Mouse (Mus musculus): ENCODE results near the gene Nos2.
A peak's percentile ranks its signal among the peaks of the same experiment; 100 is the strongest.

Nos2 gene

GRCm38 (mm10) chr11:78920411-78920939 lies at the start of gene Nos2:
Nos2 (plus strand) TSS chr11:78920787.
- DNase-seq (ENCODE audit: low read depth, low spot score), result no peak

- DNase-seq (ENCODE audit: low read depth, low spot score), result no peak
These were observed 49.7 kb upstream of the Nos2 start for GRCm38 (mm10) chr11:78870891-78871290.

GRCm38 (mm10) chr11:78872782-78873181 lies 47.8 kb upstream of the Nos2 start:
- no peak for DNase-seq (ENCODE audit: low read depth, low spot score)

GRCm38 (mm10) chr11:78879727-78880126 lies 40.9 kb upstream of the Nos2 start:
- DNase-seq (ENCODE audit: low read depth, low spot score), result no peak

- DNase-seq (ENCODE audit: low read depth, low spot score), result no peak
These were observed 33.9 kb upstream of the Nos2 start for GRCm38 (mm10) chr11:78886693-78887092.

- no peak for DNase-seq (ENCODE audit: low read depth, low spot score)
These were observed 33.2 kb upstream of the Nos2 start for GRCm38 (mm10) chr11:78887102-78887971.

GRCm38 (mm10) chr11:78889156-78889555 lies 31.4 kb upstream of the Nos2 start:
- DNase-seq (ENCODE audit: low read depth, low spot score), result no peak

- DNase-seq (ENCODE audit: low read depth, low spot score), result peak; percentile 11
These were observed 24.0 kb upstream of the Nos2 start for GRCm38 (mm10) chr11:78896357-78897123.

- no peak for DNase-seq (ENCODE audit: low read depth, low spot score)
These were observed 5.1 kb upstream of the Nos2 start for GRCm38 (mm10) chr11:78915473-78915872.

- DNase-seq (ENCODE audit: low read depth, low spot score), result no peak
These were observed 4.2 kb upstream of the Nos2 start for GRCm38 (mm10) chr11:78916410-78916809.

GRCm38 (mm10) chr11:78919745-78920144 lies 842 bp upstream of the Nos2 start:
- DNase-seq (ENCODE audit: low read depth, low spot score), result no peak

GRCm38 (mm10) chr11:78922678-78923407 lies 2.3 kb downstream of the Nos2 start:
- DNase-seq (ENCODE audit: low read depth, low spot score), result peak; percentile 17

GRCm38 (mm10) chr11:78924111-78924510 lies 3.5 kb downstream of the Nos2 start:
- DNase-seq (ENCODE audit: low read depth, low spot score), result no peak

GRCm38 (mm10) chr11:78924916-78925315 lies 4.3 kb downstream of the Nos2 start:
- no peak for DNase-seq (ENCODE audit: low read depth, low spot score)

- no peak for DNase-seq (ENCODE audit: low read depth, low spot score)
These were observed 8.8 kb downstream of the Nos2 start for GRCm38 (mm10) chr11:78929345-78929744.

- DNase-seq (ENCODE audit: low read depth, low spot score), result no peak
These were observed 13.7 kb downstream of the Nos2 start for GRCm38 (mm10) chr11:78934307-78934706.

- no peak for DNase-seq (ENCODE audit: low read depth, low spot score)
These were observed 14.1 kb downstream of the Nos2 start for GRCm38 (mm10) chr11:78934727-78935126.

- DNase-seq (ENCODE audit: low read depth, low spot score), result no peak
These were observed 14.6 kb downstream of the Nos2 start for GRCm38 (mm10) chr11:78935178-78935577.

- DNase-seq (ENCODE audit: low read depth, low spot score), result no peak
These were observed 22.5 kb downstream of the Nos2 start for GRCm38 (mm10) chr11:78943083-78943482.

- DNase-seq (ENCODE audit: low read depth, low spot score), result no peak
These were observed 29.8 kb downstream of the Nos2 start for GRCm38 (mm10) chr11:78950365-78950764.

GRCm38 (mm10) chr11:78952467-78952866 lies 31.9 kb downstream of the Nos2 start:
- DNase-seq (ENCODE audit: low read depth, low spot score), result no peak

- peak; percentile 57 for DNase-seq (ENCODE audit: low read depth, low spot score)
These were observed 35.7 kb downstream of the Nos2 start for GRCm38 (mm10) chr11:78956260-78956659.

Data from c-Kit-negative CD71-positive TER-119-positive erythroid progenitor cells, embryonic 14.5 days (primary cell).